Mouse (Mus musculus) G1E (cell line): Measurements from ENCODE around the gene Ly6g6c.

Experiments
- CTCF ChIP-seq: IDR thresholded peaks from 2 replicates; pipeline ENCODE4 v1.5.1; 2012; ENCODE audit warnings: low read depth, low read length, inconsistent platforms, mixed read lengths
- GATA1 ChIP-seq: IDR thresholded peaks from 2 replicates; pipeline ENCODE4 v1.6.1; 2012; ENCODE audit warnings: borderline replicate concordance, low read length, inconsistent platforms, mixed read lengths
- GATA2 ChIP-seq: IDR thresholded peaks from 2 replicates; pipeline ENCODE4 v1.6.1; 2012; ENCODE audit warnings: low read depth, low read length, inconsistent platforms, borderline replicate concordance
- POLR2AphosphoS5 ChIP-seq: IDR thresholded peaks from 2 replicates; pipeline ENCODE4 v1.6.1; 2012; ENCODE audit warnings: low read depth, low read length, inconsistent platforms; ENCODE audit not compliant: insufficient replicate concordance

GRCm38 (mm10) chr17:35080248-35080647, 15.1 kb downstream of the Ly6g6c start:
- no peak for TF ChIP-seq POLR2AphosphoS5
- TF ChIP-seq GATA1: no peak
- TF ChIP-seq GATA2: no peak
- no peak for TF ChIP-seq CTCF
